Mouse (Mus musculus) NIH3T3 (cell line): ENCODE measurements around the gene Ppp1r13b.
A peak's percentile ranks its signal among the peaks of the same experiment; 100 is the strongest.

Source experiments
- DNase-seq: peaks from one replicate; pipeline ENCODE4 v3.0.0-alpha.2; 2012; ENCODE audit warnings: low read depth

The Ppp1r13b gene

GRCm38 (mm10) chr12:111827556-111827955 lies 80.4 kb downstream of the Ppp1r13b start:
- no peak for DNase-seq

GRCm38 (mm10) chr12:111821931-111822330 lies 86.0 kb downstream of the Ppp1r13b start:
- DNase-seq, result no peak

GRCm38 (mm10) chr12:111820708-111821107 lies 87.2 kb downstream of the Ppp1r13b start:
- no peak for DNase-seq

DNA sequence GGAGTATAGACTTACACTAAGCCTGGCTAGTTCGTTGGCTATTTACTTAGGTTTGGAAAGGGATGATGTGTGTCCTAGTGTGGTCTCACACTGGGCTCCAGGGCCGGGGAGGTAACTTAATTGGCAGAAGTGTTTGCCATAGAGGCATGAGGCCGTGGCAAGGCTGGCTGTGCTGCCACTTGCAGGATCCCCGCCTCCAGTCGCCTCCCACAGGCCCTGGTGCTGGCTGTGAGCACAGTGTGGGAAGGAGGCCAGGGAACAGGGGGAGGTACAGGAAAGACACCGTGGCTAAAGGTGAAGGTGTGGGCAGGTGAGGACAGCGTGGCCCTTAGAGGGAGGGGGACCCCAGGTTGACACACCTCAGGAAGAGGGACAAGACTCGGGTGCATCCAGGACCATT lies 88.0 kb downstream of the Ppp1r13b start:
- no peak for DNase-seq

DNA sequence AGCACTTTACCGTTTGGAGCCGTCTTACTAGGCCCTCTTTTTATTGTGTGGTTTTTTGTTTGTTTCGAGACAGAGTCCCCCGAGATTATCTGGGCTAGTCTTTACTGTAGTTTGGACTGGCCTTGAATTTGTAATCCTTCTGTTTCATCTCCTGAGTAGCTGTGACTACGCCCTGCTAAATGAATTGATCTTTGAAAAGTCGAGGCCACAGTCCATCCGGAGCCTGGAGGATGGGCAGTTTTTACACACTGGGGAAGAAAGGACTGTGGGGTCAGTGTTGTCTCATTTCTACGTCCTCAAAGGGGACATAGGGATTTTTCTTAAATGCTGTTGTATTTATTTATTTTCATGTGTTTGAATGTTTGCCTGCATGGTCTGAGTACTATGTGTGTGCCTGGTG lies 89.9 kb downstream of the Ppp1r13b start:
- no peak for DNase-seq

- DNase-seq, result peak; percentile 33
Measured at GRCm38 (mm10) chr12:111816967-111817366, 90.9 kb downstream of the Ppp1r13b start.

- DNase-seq, result peak; percentile 39
Measured at GRCm38 (mm10) chr12:111816528-111816927, 91.4 kb downstream of the Ppp1r13b start.

- peak; percentile 42 for DNase-seq
Measured at GRCm38 (mm10) chr12:111814769-111815762, 92.8 kb downstream of the Ppp1r13b start.

- DNase-seq, result peak; percentile 99
Measured at GRCm38 (mm10) chr12:111813766-111814617, 93.9 kb downstream of the Ppp1r13b start, which contains the start of the genes Xrcc3 and Zfyve21. TSS of gene Xrcc3 (minus strand) at chr12:111813873. TSS of gene Zfyve21 (plus strand) at chr12:111814170.

DNA sequence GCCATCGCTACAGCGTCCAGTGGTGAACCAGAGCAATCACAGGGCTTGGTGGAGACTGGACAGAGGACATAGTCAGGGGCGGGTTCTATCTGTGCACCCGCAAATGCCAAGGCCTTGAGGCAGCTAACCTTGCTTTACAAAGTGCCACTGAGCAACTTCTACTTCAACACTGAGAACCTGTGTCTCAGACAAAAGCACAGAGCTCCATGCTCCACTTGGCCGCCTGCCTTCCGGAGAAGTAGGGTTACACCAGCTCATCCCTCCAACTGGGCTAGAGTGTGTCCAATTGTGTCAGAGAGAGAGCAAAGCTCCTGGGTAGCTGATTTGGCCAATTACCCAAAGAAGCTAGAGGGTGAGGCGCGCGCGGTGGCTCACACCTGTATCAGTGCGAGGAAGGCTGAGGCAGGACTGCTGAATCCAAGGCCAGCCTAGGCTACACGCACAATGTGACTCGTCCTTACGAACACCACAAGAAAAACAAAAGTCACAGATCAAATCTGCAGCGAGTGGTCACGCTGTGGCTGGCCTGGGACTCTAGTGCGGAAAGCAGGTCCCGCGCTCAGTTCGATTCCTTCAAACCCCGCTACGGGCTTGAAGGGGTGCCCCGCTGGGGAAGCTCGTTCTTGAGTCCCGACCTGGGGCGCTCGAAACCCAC lies 94.7 kb downstream of the Ppp1r13b start:
- DNase-seq, result peak; percentile 32

GRCm38 (mm10) chr12:111812611-111813010 lies 95.3 kb downstream of the Ppp1r13b start:
- no peak for DNase-seq

GRCm38 (mm10) chr12:111812075-111812474 lies 95.8 kb downstream of the Ppp1r13b start:
- DNase-seq, result no peak

DNA sequence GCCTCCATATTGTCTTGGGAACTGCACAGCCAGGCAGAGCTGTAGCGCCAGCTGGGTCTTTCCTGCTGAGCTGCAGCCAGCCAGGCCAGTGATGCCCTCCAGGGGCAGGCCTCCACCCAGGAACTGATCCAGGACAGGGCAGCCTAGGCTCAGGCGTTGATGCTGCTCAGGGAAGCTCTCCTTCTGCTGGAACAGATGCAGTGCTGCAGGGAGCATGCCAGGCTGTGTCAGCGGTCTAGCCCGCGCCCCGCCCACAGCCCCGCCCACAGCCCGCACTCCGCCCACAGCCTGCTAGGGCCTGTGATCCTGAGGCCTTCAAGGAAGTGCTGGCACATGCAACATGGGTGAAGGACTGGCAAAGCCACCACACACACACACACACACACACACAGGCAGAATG lies 98.1 kb downstream of the Ppp1r13b start:
- DNase-seq, result peak; percentile 90

DNA sequence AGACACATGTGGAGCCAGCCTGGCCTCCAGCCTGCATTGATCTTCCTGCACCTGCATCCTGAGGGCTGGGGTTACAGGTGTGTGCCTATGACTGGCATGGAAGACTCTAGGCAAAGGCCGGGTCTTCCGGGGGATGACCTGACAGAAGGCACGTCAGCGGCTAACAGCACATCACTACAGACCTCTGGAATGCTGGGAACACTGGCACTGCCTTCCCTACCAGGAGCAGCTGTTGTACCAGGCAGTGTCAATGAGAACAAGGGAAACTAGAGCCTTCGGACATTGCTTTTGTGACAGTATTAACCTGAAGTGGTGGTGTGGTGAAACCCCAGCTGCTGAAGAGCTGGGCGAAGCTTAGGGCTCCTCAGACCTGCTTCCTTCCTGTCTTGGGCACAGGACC lies 99.1 kb downstream of the Ppp1r13b start:
- no peak for DNase-seq

DNA sequence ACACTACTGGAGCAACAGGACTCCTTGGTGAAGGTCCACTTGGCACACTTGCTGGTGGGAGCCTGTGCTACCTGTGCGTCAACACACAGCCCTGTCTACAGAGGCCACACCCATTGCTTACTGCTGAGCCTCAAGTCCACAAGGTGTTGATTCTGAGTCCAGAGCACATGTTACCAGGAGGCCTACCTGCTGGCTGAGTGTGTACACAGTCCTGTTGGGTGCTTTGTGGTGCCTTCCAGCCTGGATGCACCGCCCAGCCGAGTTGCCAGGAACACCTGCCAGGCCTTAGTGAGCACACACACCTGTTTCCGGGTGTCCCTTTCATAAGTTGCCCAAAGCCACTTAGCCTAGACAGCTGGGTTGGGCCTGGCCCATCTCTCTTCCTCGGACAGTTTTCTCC lies 104.4 kb downstream of the Ppp1r13b start:
- DNase-seq, result no peak

DNA sequence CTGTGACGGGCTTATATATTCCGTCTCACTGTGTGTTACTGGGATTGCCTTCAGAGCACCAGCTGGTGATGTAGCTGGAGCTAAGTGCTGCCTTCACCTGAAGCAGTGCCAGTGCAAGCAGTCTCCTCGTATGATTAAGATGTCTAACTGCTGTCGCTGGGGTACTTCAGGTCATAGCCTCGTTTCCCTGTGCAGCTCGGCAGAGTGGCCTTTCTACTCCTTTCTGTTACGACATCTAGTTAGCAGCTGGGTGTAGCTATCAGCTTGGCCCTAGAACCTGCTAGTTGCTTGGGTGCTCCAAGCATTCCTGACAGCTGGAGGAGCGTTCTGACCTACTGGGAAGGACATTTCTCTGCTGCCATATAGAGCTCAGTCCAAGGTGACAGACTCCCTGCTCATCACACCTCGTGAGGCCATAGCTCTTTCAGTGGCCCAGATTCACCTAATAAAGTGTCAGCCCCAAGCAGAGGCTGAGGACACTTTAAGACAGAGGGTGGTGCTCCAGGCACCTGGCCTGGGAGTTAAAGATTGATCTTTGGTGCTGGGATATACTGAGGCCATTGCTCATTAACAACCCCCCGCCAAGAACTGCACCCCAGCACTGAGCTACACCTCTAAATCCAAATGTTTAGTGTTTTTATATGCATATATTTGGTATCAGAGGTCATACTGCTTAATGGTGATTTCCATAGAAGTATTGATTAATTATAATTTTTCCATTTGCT lies 107.3 kb downstream of the Ppp1r13b start:
- no peak for DNase-seq

DNA sequence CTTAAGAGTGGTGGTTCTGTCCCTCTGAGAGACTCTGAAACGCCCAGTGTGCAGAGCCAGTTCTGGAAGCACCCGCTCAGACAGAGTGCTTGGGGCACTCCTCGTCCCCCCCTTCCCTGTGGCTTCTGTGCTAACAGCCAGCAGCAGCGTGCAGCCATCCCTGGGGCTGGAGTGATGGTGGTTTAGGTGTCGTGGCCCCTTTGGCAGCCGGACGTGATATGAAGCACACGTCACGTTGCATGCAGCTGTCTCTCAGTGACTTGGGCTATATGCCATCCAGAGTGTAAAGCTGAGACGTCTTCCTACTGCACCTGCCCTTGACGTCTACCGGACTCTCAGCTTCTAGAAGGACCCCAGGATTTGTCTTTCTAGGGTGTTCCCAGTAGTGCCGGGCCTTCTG lies 109.4 kb downstream of the Ppp1r13b start:
- DNase-seq, result no peak

- peak; percentile 79 for DNase-seq
Measured at GRCm38 (mm10) chr12:111797251-111797650, 110.7 kb downstream of the Ppp1r13b start.

- no peak for DNase-seq
Measured at GRCm38 (mm10) chr12:111795180-111795895, 112.6 kb downstream of the Ppp1r13b start.

DNA sequence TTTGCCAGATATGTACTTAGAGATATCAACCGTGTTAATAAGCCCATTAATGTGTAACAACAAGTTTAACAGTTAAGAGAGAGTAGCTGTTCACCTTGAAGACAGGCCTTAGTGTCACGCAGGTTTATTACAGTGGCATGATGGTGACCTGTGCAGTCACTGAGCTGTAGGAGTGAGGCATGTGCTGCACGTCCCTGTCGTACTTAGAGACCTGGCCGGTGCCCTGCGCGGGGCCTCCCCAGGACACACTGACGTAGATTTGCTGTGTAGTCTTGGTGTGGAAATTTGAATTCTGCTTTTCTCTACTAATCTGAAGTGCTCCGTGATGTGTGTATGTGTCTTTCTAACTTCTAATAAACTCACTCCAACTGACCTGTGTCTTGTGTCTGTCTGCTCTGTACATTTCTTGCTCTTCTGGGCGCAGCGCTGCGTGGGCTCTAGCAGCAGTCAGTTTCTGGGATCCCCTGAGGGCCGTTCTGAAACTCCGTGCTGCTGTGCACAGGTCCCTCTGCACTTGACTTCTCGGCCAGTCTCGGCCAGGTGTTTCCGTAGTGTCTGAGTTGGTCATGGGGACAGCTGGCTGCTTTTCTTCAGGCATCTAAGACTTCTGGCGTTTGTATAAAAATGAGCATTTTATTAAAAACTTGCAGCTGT lies 113.3 kb downstream of the Ppp1r13b start:
- no peak for DNase-seq
